Mouse (Mus musculus): ENCODE measurements around the gene Slc24a2. TPM values are rescaled to one million over a fixed set of nuclear protein-coding genes. Genes with fewer than 3 reads are reported as not detected.

The Slc24a2 gene
- polyA plus RNA-seq, 1 experiment: 1.1 TPM

DNA sequence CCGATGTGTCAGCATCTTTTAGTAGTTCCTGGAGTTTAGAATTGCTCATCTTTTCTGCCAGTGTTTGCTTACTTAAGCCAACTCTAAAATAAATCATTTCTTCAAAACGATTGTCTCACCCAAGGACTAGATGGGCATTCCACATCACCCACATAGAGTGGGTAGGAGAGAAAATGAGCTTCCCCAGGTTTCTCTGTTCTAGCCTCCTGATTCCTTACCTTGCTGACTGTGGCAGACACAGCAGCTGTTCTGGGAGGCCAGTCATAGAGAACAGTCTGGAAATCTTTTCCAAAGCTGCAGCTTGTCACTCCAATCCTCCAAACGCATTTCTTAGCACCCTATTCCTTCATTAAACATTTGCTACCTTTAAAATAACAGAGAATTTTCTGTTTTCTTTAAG, 29.0 kb downstream of the Slc24a2 start:
- TF ChIP-seq POLR2A (IDR thresholded peaks at IDR 0.05; ENCODE audit: low read depth, low read length) (no peak), CTCF (IDR thresholded peaks at IDR 0.05; ENCODE audit: borderline replicate concordance, insufficient read depth, low read length) (no peak)
- no peak overlapping the region for H3K27ac ChIP-seq (ENCODE audit: insufficient read depth, low read length)
- no peak overlapping the region for H3K4me3 ChIP-seq (ENCODE audit: insufficient read depth, low read length)
- no peaks in the 10 kb centered on the region for H3K4me1 ChIP-seq (ENCODE audit: control insufficient read depth, insufficient read depth, low read length)

DNA sequence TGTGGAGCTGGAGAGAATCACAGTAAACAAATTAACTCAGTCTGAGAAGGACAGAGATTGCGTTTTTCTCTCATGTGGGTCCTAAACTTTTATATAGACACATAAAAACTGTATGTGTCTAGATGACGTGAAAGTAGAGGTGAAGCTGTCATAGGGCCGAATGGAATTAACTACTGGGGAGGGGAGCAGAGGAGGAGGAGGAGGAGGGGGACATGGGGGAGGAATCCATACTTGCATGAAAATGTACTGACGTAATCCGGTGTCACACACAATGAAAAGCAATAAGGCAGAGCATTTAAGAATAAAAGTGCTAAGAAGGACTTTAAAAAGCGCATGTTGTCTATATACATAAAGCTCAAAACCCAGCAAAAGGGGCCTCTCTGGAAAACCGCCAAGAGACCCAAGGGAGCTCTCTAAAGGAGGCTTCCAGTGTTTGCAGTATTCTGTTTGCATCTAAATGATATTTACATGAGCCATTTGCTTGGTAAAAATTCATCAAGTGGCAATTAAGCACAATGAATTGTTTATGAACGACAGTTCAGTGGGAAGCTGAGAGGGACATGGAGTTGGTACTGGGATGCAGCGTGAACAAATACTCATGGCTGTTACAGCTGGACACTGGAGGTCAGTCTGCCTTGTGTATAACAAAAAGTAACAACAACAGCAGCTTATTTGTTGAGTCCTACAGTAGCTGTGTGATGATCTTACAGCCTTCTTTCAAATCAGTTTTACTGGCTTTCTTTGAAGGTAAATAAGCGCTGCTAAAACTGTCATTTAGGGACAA, 45.9 kb downstream of the Slc24a2 start:
- Histone ChIP-seq H3K27ac (ENCODE audit: insufficient read depth, low read length) (no peak overlapping the region), H3K4me1 (ENCODE audit: control insufficient read depth, insufficient read depth, low read length) (no peaks in the 10 kb centered on the region), H3K4me3 (ENCODE audit: insufficient read depth, low read length) (no peak overlapping the region)
- no peak for TF ChIP-seq CTCF (IDR thresholded peaks at IDR 0.05; ENCODE audit: borderline replicate concordance, insufficient read depth, low read length)
- no peak for TF ChIP-seq POLR2A (IDR thresholded peaks at IDR 0.05; ENCODE audit: low read depth, low read length)

DNA sequence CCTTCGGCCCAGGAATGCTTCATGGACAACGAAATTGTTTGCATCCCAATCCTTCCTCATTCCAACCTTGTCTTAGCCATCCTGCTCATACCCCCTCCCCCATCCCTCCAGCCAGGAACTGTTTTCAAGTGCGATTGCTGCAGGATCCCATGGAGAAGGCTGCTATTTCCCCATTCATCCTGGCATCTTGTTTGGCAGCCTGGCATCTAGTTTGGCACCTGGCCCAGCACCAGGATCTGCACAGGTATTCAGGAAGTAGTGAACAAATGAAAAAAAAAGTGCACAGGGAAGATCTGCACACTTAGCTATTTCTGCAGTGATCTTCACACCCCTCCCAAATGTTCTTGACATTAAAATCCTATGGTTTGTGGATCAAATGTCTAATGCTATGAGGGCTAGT, 53.2 kb downstream of the Slc24a2 start:
- no peak overlapping the region for H3K27ac ChIP-seq (ENCODE audit: insufficient read depth, low read length)
- TF ChIP-seq CTCF (IDR thresholded peaks at IDR 0.05; ENCODE audit: borderline replicate concordance, insufficient read depth, low read length) (no peak), POLR2A (IDR thresholded peaks at IDR 0.05; ENCODE audit: low read depth, low read length) (no peak)
- no peaks in the 10 kb centered on the region for H3K4me1 ChIP-seq (ENCODE audit: control insufficient read depth, insufficient read depth, low read length)

DNA sequence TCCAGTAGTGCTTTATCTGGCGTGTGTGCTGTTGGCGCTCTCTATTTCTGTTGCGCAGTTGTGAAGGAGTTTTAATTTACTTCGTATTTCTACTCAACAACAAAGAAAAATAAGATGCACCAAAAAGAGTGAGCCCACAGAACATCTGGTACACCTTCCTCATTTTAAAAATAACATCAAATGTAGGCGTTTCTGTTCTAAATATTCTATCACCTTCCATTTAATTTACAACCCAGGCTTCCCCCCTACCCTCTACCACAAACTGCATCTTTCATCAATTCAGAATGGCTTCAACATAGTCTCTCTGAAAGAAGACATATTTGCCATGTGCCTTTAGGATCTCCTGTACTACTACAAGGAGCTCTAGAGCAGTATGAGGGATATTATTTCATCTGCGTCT, 66.3 kb downstream of the Slc24a2 start:
- Histone ChIP-seq H3K4me1 (ENCODE audit: control insufficient read depth, insufficient read depth, low read length) (no peaks in the 10 kb centered on the region), H3K4me3 (ENCODE audit: insufficient read depth, low read length) (no peak overlapping the region), H3K27ac (ENCODE audit: insufficient read depth, low read length) (no peak overlapping the region)
- no peak for TF ChIP-seq POLR2A (IDR thresholded peaks at IDR 0.05; ENCODE audit: low read depth, low read length)
- no peak for TF ChIP-seq CTCF (IDR thresholded peaks at IDR 0.05; ENCODE audit: borderline replicate concordance, insufficient read depth, low read length)

More for the DNA sequence above, 53.2 kb downstream of the Slc24a2 start:
- H3K4me3 ChIP-seq (ENCODE audit: insufficient read depth, low read length): no peak overlapping the region

DNA sequence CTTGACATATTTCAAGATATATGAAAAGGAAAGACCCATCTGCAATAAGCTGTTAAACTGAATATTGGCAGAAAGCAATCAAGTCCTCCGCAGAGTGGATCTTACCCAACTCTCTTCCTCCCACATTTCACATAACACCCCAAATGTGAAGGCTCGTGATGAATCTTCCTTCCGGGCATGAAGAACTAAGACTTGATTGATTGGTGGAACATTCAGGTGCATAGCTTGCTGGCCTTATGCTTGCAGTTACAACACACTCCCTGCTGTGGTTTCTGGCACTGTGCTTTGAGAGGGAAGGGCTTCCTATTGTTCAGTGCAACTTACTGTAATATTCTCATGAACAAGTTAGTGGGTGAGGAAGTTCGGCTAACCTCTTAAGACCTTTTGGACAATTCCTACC, 72.2 kb downstream of the Slc24a2 start:
- H3K4me3 ChIP-seq (ENCODE audit: insufficient read depth, low read length): no peak overlapping the region
- no peak for TF ChIP-seq POLR2A (IDR thresholded peaks at IDR 0.05; ENCODE audit: low read depth, low read length)
- TF ChIP-seq CTCF (IDR thresholded peaks at IDR 0.05; ENCODE audit: borderline replicate concordance, insufficient read depth, low read length): no peak
- H3K4me1 ChIP-seq (ENCODE audit: control insufficient read depth, insufficient read depth, low read length): no peaks in the 10 kb centered on the region
- no peak overlapping the region for H3K27ac ChIP-seq (ENCODE audit: insufficient read depth, low read length)

DNA sequence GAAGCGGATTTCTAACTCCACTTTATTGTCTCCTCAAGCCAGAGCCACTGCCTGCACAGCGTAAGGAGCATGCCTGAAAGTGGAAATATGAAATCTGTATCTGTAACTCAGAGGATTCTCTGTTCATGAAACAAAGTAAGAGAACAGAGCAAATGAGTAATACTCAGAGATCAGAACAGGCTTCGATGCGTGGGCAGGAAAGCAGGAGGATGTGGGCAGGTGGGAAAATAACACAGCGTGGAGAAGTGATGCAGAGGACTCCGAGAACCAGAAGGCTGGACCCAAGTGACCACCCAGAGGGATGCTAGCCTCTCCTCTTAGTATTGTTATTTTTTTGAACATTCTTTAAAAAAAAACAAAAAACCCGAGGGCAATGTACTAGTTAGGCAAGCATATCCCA, 78.3 kb downstream of the Slc24a2 start:
- TF ChIP-seq CTCF (IDR thresholded peaks at IDR 0.05; ENCODE audit: borderline replicate concordance, insufficient read depth, low read length) (no peak), POLR2A (IDR thresholded peaks at IDR 0.05; ENCODE audit: low read depth, low read length) (no peak)
- Histone ChIP-seq H3K4me1 (ENCODE audit: control insufficient read depth, insufficient read depth, low read length) (no peaks in the 10 kb centered on the region), H3K27ac (ENCODE audit: insufficient read depth, low read length) (no peak overlapping the region), H3K4me3 (ENCODE audit: insufficient read depth, low read length) (no peak overlapping the region)

DNA sequence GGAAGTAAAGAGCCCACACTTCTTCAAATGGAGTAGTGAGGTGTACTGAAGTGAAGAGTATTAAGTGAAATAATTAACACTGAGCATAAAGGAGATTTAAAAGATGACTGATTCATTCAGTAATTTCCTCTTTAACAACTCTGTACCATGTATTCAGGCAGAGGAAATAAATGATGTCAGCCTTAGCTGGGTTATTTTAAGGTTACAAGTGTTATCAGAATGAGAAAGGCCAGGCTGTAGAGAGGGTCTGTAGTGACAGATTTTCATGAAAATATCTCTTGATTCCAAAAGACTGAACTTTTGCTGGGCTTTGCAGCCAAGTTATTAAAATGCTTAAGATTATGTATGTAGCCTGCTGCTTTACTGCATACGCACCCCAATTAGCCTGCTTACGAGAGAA, 80.7 kb downstream of the Slc24a2 start:
- H3K4me3 ChIP-seq (ENCODE audit: insufficient read depth, low read length): no peak overlapping the region
- no peaks in the 10 kb centered on the region for H3K4me1 ChIP-seq (ENCODE audit: control insufficient read depth, insufficient read depth, low read length)
- TF ChIP-seq POLR2A (IDR thresholded peaks at IDR 0.05; ENCODE audit: low read depth, low read length) (no peak), CTCF (IDR thresholded peaks at IDR 0.05; ENCODE audit: borderline replicate concordance, insufficient read depth, low read length) (no peak)
- H3K27ac ChIP-seq (ENCODE audit: insufficient read depth, low read length): no peak overlapping the region

DNA sequence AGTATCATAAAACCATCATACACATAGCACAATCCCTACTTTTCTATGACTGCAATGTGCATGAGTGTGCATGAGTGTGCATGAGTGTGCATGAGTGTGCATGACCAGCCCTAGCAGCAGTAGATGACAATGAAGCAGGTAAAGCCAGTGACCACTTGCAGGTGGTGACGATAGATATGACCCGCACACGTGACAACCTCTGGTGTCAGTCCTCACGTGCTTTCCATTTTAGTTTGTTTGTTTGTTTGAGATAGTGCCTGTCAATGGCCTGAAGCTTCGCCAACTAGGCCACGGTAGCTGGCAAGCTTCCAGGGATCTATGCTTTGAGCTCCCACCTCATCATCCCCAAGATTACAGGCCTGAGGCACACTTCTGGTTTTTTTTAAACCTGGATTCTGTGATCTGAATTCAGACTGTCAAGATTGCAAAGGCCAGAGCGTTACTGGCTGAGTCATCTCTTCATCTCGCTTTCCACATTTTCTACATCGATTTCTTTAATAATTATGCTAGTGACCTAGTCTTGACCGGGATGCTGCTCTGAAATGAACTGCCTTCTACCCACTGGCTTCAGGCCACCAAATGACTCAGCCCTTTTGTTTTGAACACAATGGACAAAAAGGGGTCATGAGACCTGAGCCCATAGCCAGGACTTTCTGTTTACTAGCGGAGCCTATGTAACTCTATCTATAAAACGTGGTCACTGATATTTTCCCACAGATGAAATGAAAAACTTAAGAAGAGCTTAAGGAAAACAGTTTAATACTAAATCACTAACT, 88.5 kb downstream of the Slc24a2 start:
- Histone ChIP-seq H3K4me3 (ENCODE audit: insufficient read depth, low read length) (no peak overlapping the region), H3K4me1 (ENCODE audit: control insufficient read depth, insufficient read depth, low read length) (no peaks in the 10 kb centered on the region)
- no peak for TF ChIP-seq POLR2A (IDR thresholded peaks at IDR 0.05; ENCODE audit: low read depth, low read length)
- TF ChIP-seq CTCF (IDR thresholded peaks at IDR 0.05; ENCODE audit: borderline replicate concordance, insufficient read depth, low read length): no peak

DNA sequence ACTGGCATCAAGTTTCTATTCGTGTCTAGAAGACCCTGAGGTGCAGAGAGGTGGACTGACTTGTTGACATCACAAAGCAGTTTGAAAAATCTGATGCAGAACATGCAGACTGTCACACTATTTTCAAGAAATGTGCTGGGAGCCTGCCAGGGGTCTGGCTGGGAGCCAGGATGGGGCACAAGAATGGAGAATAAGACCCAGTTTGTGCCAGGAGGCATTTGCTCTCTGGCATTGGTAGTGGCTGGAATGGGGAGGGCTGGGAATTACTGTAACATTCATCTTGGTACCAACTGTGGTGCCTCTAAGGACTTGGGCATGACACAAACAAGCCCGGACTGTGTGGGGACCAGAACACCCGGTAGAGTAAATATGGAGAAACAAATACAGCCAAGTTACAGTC, 89.4 kb downstream of the Slc24a2 start:
- TF ChIP-seq POLR2A (IDR thresholded peaks at IDR 0.05; ENCODE audit: low read depth, low read length) (no peak), CTCF (IDR thresholded peaks at IDR 0.05; ENCODE audit: borderline replicate concordance, insufficient read depth, low read length) (no peak)
- H3K27ac ChIP-seq (ENCODE audit: insufficient read depth, low read length): no peak overlapping the region
- no peaks in the 10 kb centered on the region for H3K4me1 ChIP-seq (ENCODE audit: control insufficient read depth, insufficient read depth, low read length)
- H3K4me3 ChIP-seq (ENCODE audit: insufficient read depth, low read length): no peak overlapping the region

More for the DNA sequence above, 88.5 kb downstream of the Slc24a2 start:
- H3K27ac ChIP-seq (ENCODE audit: insufficient read depth, low read length): no peak overlapping the region

DNA sequence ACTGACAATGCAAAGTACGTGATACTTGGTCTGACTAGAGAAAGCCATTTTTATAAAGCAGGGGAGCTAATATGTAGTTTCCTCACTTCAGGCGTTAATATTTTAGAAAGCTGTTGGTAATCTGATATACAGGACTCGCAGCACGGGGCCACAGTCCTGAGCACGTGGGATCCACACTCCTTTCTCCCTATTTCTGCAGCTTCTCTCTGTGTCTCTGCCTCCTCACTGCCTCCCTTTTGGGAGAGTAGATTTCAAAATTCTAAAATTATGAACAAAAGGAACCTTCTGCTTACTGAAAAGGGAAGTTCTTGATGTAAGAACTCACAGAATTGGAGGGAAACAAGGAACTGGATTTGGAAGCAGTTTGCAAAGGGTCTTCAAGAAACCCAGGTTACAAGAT, 97.8 kb downstream of the Slc24a2 start:
- Histone ChIP-seq H3K4me1 (ENCODE audit: control insufficient read depth, insufficient read depth, low read length) (no peaks in the 10 kb centered on the region), H3K27ac (ENCODE audit: insufficient read depth, low read length) (no peak overlapping the region), H3K4me3 (ENCODE audit: insufficient read depth, low read length) (no peak overlapping the region)
- no peak for TF ChIP-seq CTCF (IDR thresholded peaks at IDR 0.05; ENCODE audit: borderline replicate concordance, insufficient read depth, low read length)
- TF ChIP-seq POLR2A (IDR thresholded peaks at IDR 0.05; ENCODE audit: low read depth, low read length): no peak
